28 mouse cellular contexts compared by ENCODE assay signal in the genomic region with DNA sequence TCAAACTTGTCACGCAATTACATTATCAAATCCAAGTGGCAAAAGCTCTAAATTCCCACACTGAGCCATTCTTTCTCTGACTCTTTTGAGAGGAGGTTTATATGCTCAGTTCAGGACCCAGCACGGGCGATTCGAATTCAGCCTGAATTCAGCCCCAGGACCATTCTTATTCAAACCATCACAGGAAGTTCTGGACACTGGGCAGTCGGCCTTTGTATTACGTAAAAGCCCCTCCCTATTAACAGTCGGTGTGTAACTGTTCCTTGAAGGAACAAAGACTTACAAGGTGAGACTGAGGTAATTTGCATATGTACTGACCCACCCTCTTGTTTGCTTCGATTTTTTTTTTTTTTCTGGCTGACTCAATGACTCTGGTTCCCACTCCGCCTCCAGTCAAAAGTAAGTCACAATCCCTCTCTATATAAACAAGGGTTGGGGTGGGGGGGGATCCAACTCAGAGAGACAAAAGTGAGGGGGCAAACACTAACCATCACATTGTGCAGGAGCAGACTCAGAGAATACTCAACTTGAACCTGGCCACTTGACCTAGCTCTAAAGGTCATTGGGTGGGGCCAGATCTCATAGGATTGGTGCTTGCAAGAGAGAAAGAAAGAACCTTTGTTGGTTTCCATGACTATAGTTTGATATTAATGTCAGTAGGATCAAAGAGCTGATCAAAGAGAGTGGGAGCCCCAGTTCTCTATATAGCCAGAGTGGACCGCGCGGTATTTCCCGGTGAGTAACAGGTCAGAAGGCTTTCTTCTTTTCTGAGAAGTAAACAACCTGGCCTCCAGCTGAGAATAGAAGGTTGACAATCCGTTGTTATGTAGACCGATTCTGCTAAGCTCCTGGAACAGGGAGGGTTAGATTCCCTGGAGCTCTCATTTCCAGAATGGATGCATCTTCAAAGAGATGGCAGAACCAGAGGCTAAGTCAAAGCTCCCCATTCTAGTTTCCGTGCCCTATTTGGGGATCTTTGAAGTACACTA. TPM values are rescaled to one million over a fixed set of nuclear protein-coding genes. Genes with fewer than 3 reads are reported as not detected.
DNase-seq lines count a peak whose midpoint lies in the region; TF ChIP-seq lines count a peak whose summit lies in the region.
"Had no signal": no experiment of that assay in that cellular context is flagged by ENCODE, and none has a peak within 500 bp of the region (broad histone marks: within the 10 kb centered on the region; RNA-seq: fewer than 3 reads in every experiment).

No protein-coding gene starts in this region.

- H3K4me3 ChIP-seq in ES-Bruce4 (ENCODE audit: low read depth, low read length) = peak overlapping the region; percentile 67
- peak overlapping the region; percentile 27 to 51 for H3K4me3 ChIP-seq in ES-E14 (ENCODE audit: insufficient read depth in 1 of 2, low read depth in 1 of 2, low read length in 2 of 2, poor library complexity in 1 of 2, severe bottlenecking in 1 of 2)
- H3K4me3 ChIP-seq in heart, embryonic 10.5 days = no peak overlapping the region
- H3K4me3 ChIP-seq: embryonic facial prominence, embryonic 10.5 days; embryonic facial prominence, embryonic 12.5 days; forebrain, embryonic 13.5 days; forebrain, embryonic 15.5 days had no signal

- no peaks in the 10 kb centered on the region; the same call in 1 of the 2 replicates for H3K36me3 ChIP-seq in ES-Bruce4 (ENCODE audit: control insufficient read depth, insufficient read depth, low read length, poor library complexity, severe bottlenecking)
- H3K36me3 ChIP-seq in ES-E14 (ENCODE audit: control insufficient read depth, insufficient read depth, low read length, poor library complexity, severe bottlenecking) = no peaks in the 10 kb centered on the region
- no peaks in the 10 kb centered on the region for H3K36me3 ChIP-seq in heart, embryonic 10.5 days
- H3K36me3 ChIP-seq: embryonic facial prominence, embryonic 10.5 days; embryonic facial prominence, embryonic 12.5 days; forebrain, embryonic 15.5 days had no signal

- DNase-seq in ES-E14 (ENCODE audit: low read depth, low spot score) (peak; percentile 95), WW6 (ENCODE audit: low read depth, low spot score) (peak; percentile 88)
- DNase-seq in brain, adult 2 months (ENCODE audit: low read depth, low spot score) = peak; percentile 32
- DNase-seq in heart, embryonic 10.5 days (ENCODE audit: low spot score) = no peak
- DNase-seq in adrenal gland, adult (ENCODE audit: inconsistent age in 2 of 2, low spot score in 1 of 2) = no peak
- DNase-seq in spleen, postnatal 10 days (ENCODE audit: low spot score in 2 of 2) = no peak
- DNase-seq in lung, postnatal 10 days = no peak
- DNase-seq: adrenal gland, adult 2 months; adrenal gland, postnatal 10 days; adrenal gland, postnatal 25 days; cerebellum, adult 11-12 months; cerebellum, adult 2 months; cerebellum, adult 9-10 months; cerebellum, postnatal 10 days; cerebellum, postnatal 25 days had no signal

- in situ Hi-C loops in ES-E14 (cut with MboI; ENCODE audit: low sequenced_read_pairs in 2 of 2, unreplicated experiment in 2 of 2) = no loop called here

- TF ChIP-seq CTCF in ES-Bruce4 (IDR thresholded peaks at IDR 0.05; ENCODE audit: low read depth, low read length) = no peak

- TF ChIP-seq EP300 in ES-Bruce4 (IDR thresholded peaks at IDR 0.05; ENCODE audit: insufficient read depth, low read depth, low read length) = peak; percentile 95

- H3K27me3 ChIP-seq in ES-Bruce4 (ENCODE audit: control insufficient read depth, insufficient read depth, low read length, poor library complexity, severe bottlenecking) = no peaks in the 10 kb centered on the region
- H3K27me3 ChIP-seq in heart, embryonic 10.5 days (ENCODE audit: insufficient read depth, poor library complexity, severe bottlenecking) = no peaks in the 10 kb centered on the region
- H3K27me3 ChIP-seq: embryonic facial prominence, embryonic 12.5 days; forebrain, embryonic 13.5 days; forebrain, embryonic 15.5 days had no signal

- H3K9me3 ChIP-seq in ES-Bruce4 (replicated peaks; ENCODE audit: control insufficient read depth, insufficient read depth, low read length, poor library complexity, severe bottlenecking) = peaks cover 3% of the 10 kb centered on the region
- no peaks in the 10 kb centered on the region for H3K9me3 ChIP-seq in ES-E14 (ENCODE audit: control insufficient read depth, insufficient read depth, low read depth, low read length)
- peaks cover 2% of the 10 kb centered on the region; the same call in 1 of the 2 replicates for H3K9me3 ChIP-seq in heart, embryonic 10.5 days
- H3K9me3 ChIP-seq: embryonic facial prominence, embryonic 12.5 days; forebrain, embryonic 13.5 days; forebrain, embryonic 15.5 days had no signal

- TF ChIP-seq POLR2A in ES-Bruce4 (IDR thresholded peaks at IDR 0.05; ENCODE audit: insufficient read depth, low read length) = no peak

- 39% methylated on average over 16 of the region's 16 CpGs for WGBS in heart, embryonic 10.5 days

- peak overlapping the region; percentile 100 for H3K27ac ChIP-seq in ES-Bruce4 (ENCODE audit: insufficient read depth, low read length)
- H3K27ac ChIP-seq in ES-E14 (ENCODE audit: insufficient read depth, low read depth, low read length, poor library complexity, severe bottlenecking) = peak overlapping the region; percentile 98
- H3K27ac ChIP-seq in heart, embryonic 10.5 days = no peak overlapping the region
- H3K27ac ChIP-seq: embryonic facial prominence, embryonic 10.5 days; embryonic facial prominence, embryonic 12.5 days; forebrain, embryonic 13.5 days; forebrain, embryonic 15.5 days had no signal

- peak overlapping the region; percentile 90 for H3K9ac ChIP-seq in ES-Bruce4 (ENCODE audit: low read depth, poor library complexity, severe bottlenecking)
- peak overlapping the region; percentile 62; the same call in 1 of the 2 replicates for H3K9ac ChIP-seq in ES-E14 (ENCODE audit: insufficient read depth, low read depth, low read length, poor library complexity, severe bottlenecking)
- H3K9ac ChIP-seq: embryonic facial prominence, embryonic 12.5 days; forebrain, embryonic 13.5 days; forebrain, embryonic 15.5 days; forebrain, postnatal 0 days had no signal

- no peaks in the 10 kb centered on the region for H3K4me1 ChIP-seq in ES-Bruce4 (ENCODE audit: control insufficient read depth, insufficient read depth, low read length)
- peaks cover 6% of the 10 kb centered on the region in 2 experiments; a peak in 2 of 4 replicates for H3K4me1 ChIP-seq in ES-E14 (ENCODE audit: control insufficient read depth in 2 of 2, insufficient read depth in 2 of 2, low read length in 2 of 2, poor library complexity in 1 of 2)
- no peaks in the 10 kb centered on the region for H3K4me1 ChIP-seq in heart, embryonic 10.5 days
- H3K4me1 ChIP-seq: embryonic facial prominence, embryonic 10.5 days; embryonic facial prominence, embryonic 12.5 days; forebrain, embryonic 13.5 days; forebrain, embryonic 15.5 days had no signal

TF ChIP-seq in ES-E14, 5 proteins besides CTCF, POLR2A, EP300 and RAD21:
- TF ChIP-seq ZC3H11A (IDR thresholded peaks at IDR 0.05; ENCODE audit: borderline replicate concordance, low read depth, low read length) (no peak), CHD2 (IDR thresholded peaks at IDR 0.05; ENCODE audit: low read depth, low read length) (peak; percentile 71), ZNF384 (IDR thresholded peaks at IDR 0.05; ENCODE audit: low read depth, low read length) (peak; percentile 98)

RNA-seq across cellular contexts. Expression of gene Epp13, which starts 6.0 kb away (rescaled TPM):
- 40.1 and 42.4 TPM in 2 replicates for polyA plus RNA-seq in ES-Bruce4 (2011; ENCODE audit: insufficient read depth, insufficient read length, low read depth, missing spikeins)
- total RNA-seq in ES-E14 (2012; rRNA removed) = 9.7 and 12.4 TPM in 2 replicates
- not detected in 2 replicates for polyA plus RNA-seq in heart, embryonic 10.5 days (2016; fragmentation: Nextera tagmentation; extraction: Ambion mirVana)
- total RNA-seq: adrenal gland, adult 2 months; adrenal gland, postnatal 10 days; adrenal gland, postnatal 25 days; adrenal gland, postnatal 4 days; forebrain, postnatal 0 days; MEL had no signal
- polyA plus RNA-seq: activated CD4-positive, CD25-positive, alpha-beta regulatory T cell, adult 4 months; adrenal gland, adult 2 months; C2C12; cerebellum, adult 2 months; cortical plate, adult 2 months; embryonic facial prominence, embryonic 10.5 days; embryonic facial prominence, embryonic 12.5 days; forebrain, embryonic 11.5 days; forebrain, embryonic 13.5 days; forebrain, embryonic 15.5 days had no signal

RNA-seq across cellular contexts. Expression of gene Zfp667, which starts 27.9 kb away (rescaled TPM):
- 12.7 and 12.8 TPM in 2 replicates for polyA plus RNA-seq in ES-Bruce4 (2011; ENCODE audit: insufficient read depth, insufficient read length, low read depth, missing spikeins)
- 2.3 and 3.2 TPM in 2 replicates for total RNA-seq in ES-E14 (2012; rRNA removed)
- 3.4 and 4.1 TPM in 2 replicates for polyA plus RNA-seq in heart, embryonic 10.5 days (2016; fragmentation: Nextera tagmentation; extraction: Ambion mirVana)

RNA-seq across cellular contexts. Expression of gene Zscan5b, which starts 36.4 kb away (rescaled TPM):
- polyA plus RNA-seq in ES-Bruce4 (2011; ENCODE audit: insufficient read depth, insufficient read length, low read depth, missing spikeins) = 0.33 and 0.40 TPM in 2 replicates
- total RNA-seq in ES-E14 (2012; rRNA removed) = 2.1 and 3.3 TPM in 2 replicates
- polyA plus RNA-seq in heart, embryonic 10.5 days (2016; fragmentation: Nextera tagmentation; extraction: Ambion mirVana) = not detected in 2 replicates
- total RNA-seq: adrenal gland, adult 2 months; adrenal gland, postnatal 10 days; adrenal gland, postnatal 25 days; adrenal gland, postnatal 4 days; forebrain, postnatal 0 days; MEL had no signal
- polyA plus RNA-seq: activated CD4-positive, CD25-positive, alpha-beta regulatory T cell, adult 4 months; adrenal gland, adult 2 months; C2C12; cerebellum, adult 2 months; cortical plate, adult 2 months; embryonic facial prominence, embryonic 10.5 days; embryonic facial prominence, embryonic 12.5 days; embryonic facial prominence, embryonic 14.5 days; forebrain, embryonic 11.5 days; forebrain, embryonic 13.5 days; forebrain, embryonic 15.5 days; forebrain, postnatal 0 days had no signal

Comparison
In these comparisons a context has a peak if more than half of its experiments do, and no peak if none do; other contexts are left out.
1. DNase-seq: peak in ES-E14 (single experiment), WW6 (single experiment) and brain, adult 2 months (single experiment); none in heart, embryonic 10.5 days (single experiment), adrenal gland, adult (0 of 2), spleen, postnatal 10 days (0 of 2) and lung, postnatal 10 days (single experiment).
2. RNA of gene Epp13, which starts 6.0 kb away (polyA plus RNA-seq): 40.1 to 42.4 TPM in ES-Bruce4; not detected in heart, embryonic 10.5 days; every median in the first group is over 10 times any median in the second.